10 mouse cellular contexts compared by ENCODE assay signal in the genomic region with DNA sequence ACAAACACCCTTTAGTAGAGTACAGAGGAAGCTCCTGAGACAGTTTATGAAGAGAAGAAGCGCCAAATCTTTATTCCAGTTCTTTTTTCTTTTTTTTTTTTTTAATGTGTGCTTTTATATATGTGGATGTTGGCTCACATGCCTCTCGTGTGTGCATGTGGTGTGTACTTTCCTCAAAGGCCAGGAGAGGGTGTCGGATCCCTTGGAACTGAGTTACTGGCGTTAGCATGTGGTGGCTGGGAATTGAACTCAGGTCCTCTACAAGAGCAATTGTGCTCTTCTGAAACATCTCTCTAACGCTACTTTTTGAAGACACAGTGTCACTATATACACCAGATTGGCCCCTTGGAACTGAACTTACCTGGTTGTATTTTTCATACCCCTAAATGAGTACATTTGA. TPM values are rescaled to one million over a fixed set of nuclear protein-coding genes. Genes with fewer than 3 reads are reported as not detected.
DNase-seq lines count a peak whose midpoint lies in the region; ATAC-seq and TF ChIP-seq lines count a peak whose summit lies in the region.
"Had no signal": no experiment of that assay in that cellular context is flagged by ENCODE, and none has a peak within 500 bp of the region (broad histone marks: within the 10 kb centered on the region; RNA-seq: fewer than 3 reads in every experiment).

No protein-coding gene starts in this region.

- intact Hi-C loops in heart, postnatal 25 days (cut with DNase I): no loop called here

- no peaks in the 10 kb centered on the region for H3K9me3 ChIP-seq in heart, embryonic 12.5 days (replicated peaks)
- no peaks in the 10 kb centered on the region for H3K9me3 ChIP-seq in hindbrain, embryonic 13.5 days
- H3K9me3 ChIP-seq in midbrain, embryonic 12.5 days: no peaks in the 10 kb centered on the region

- CTCF ChIA-PET in Patski (lab: Charles Lee): interaction anchor here (2.0 kb wide), 1 partner anchor 14 kb away, joined by 10 read pairs; no protein-coding TSS in a partner anchor

- peaks cover 12% of the 10 kb centered on the region for H3K4me1 ChIP-seq in heart, embryonic 12.5 days (replicated peaks)
- H3K4me1 ChIP-seq in hindbrain, embryonic 13.5 days (replicated peaks): peaks cover 19% of the 10 kb centered on the region
- H3K4me1 ChIP-seq in midbrain, embryonic 12.5 days: peaks cover 17% of the 10 kb centered on the region

- H3K4me2 ChIP-seq in heart, embryonic 12.5 days: peak overlapping the region; percentile 91
- peak overlapping the region; percentile 89 for H3K4me2 ChIP-seq in hindbrain, embryonic 13.5 days
- peak overlapping the region; percentile 88 for H3K4me2 ChIP-seq in midbrain, embryonic 12.5 days (replicated peaks)

- H3K4me3 ChIP-seq in heart, embryonic 12.5 days: peak overlapping the region; percentile 98
- H3K4me3 ChIP-seq in hindbrain, embryonic 13.5 days: peak overlapping the region; percentile 93
- peak overlapping the region; percentile 98 for H3K4me3 ChIP-seq in midbrain, embryonic 12.5 days

- H3K36me3 ChIP-seq in heart, embryonic 12.5 days: peaks cover 52% of the 10 kb centered on the region
- H3K36me3 ChIP-seq in hindbrain, embryonic 13.5 days: peaks cover 42% of the 10 kb centered on the region
- peaks cover 49% of the 10 kb centered on the region for H3K36me3 ChIP-seq in midbrain, embryonic 12.5 days

- H3K9ac ChIP-seq in heart, embryonic 12.5 days: peak overlapping the region; percentile 97; the same call in 1 of the 2 replicates
- no peak overlapping the region for H3K9ac ChIP-seq in hindbrain, embryonic 13.5 days
- H3K9ac ChIP-seq in midbrain, embryonic 12.5 days (replicated peaks): peak overlapping the region; percentile 95; the same call in 1 of the 2 replicates

- no peak overlapping the region for H3K27ac ChIP-seq in heart, embryonic 12.5 days (ENCODE audit: poor library complexity, severe bottlenecking)
- H3K27ac ChIP-seq in hindbrain, embryonic 13.5 days: no peak overlapping the region
- no peak overlapping the region for H3K27ac ChIP-seq in midbrain, embryonic 12.5 days (replicated peaks)

- ATAC-seq in heart, embryonic 12.5 days (ENCODE audit: insufficient number of reproducible peaks, low FRiP score): no peak
- no peak for ATAC-seq in Patski
- no peak for ATAC-seq in hindbrain, embryonic 13.5 days (ENCODE audit: low FRiP score)
- ATAC-seq in midbrain, embryonic 12.5 days (ENCODE audit: low FRiP score, low read depth): no peak

- DNase-seq in heart, postnatal 25 days (ENCODE audit: low spot score): no peak
- DNase-seq in Patski (ENCODE audit: low read depth, low spot score): no peak
- no peak for DNase-seq in cerebellum, postnatal 4 days (ENCODE audit: low spot score in 2 of 2)
- no peak for DNase-seq in urinary bladder, adult 18-20 months (ENCODE audit: low spot score in 2 of 2)
- no peak for DNase-seq in retina, postnatal 1 day

- peak; percentile 27 for TF ChIP-seq CTCF in Patski (IDR thresholded peaks at IDR 0.05)

- H3K27me3 ChIP-seq in heart, embryonic 12.5 days (replicated peaks): no peaks in the 10 kb centered on the region
- no peaks in the 10 kb centered on the region for H3K27me3 ChIP-seq in Patski
- H3K27me3 ChIP-seq in hindbrain, embryonic 13.5 days: no peaks in the 10 kb centered on the region
- H3K27me3 ChIP-seq in midbrain, embryonic 12.5 days: no peaks in the 10 kb centered on the region

- POLR2A ChIA-PET in Patski (lab: Charles Lee): no interaction called here

- 83% methylated on average over 5 of the region's 5 CpGs for WGBS in heart, embryonic 12.5 days
- 73% methylated on average over 5 of the region's 5 CpGs for WGBS in hindbrain, embryonic 13.5 days
- 76% methylated on average over 5 of the region's 5 CpGs for WGBS in midbrain, embryonic 12.5 days

- in situ Hi-C loops in Patski (cut with MboI; ENCODE audit: low pct_unique_long_range_greater_than_20kb): no loop called here

RNA-seq across cellular contexts. Expression of a gene that starts 2.3 kb away (rescaled TPM):
- 27.6 and 28.6 TPM in 2 replicates for polyA plus RNA-seq in heart, embryonic 12.5 days (2016; fragmentation: Nextera tagmentation; extraction: Ambion mirVana)
- total RNA-seq in heart, postnatal 25 days (2021): 1 to 10 TPM; 5.1 to 6.1 TPM
- polyA plus RNA-seq in Patski (2021): 16.3 TPM
- 18.0 and 18.5 TPM in 2 replicates for polyA plus RNA-seq in hindbrain, embryonic 13.5 days (2015; fragmentation: Nextera tagmentation; extraction: Ambion mirVana)
- polyA plus RNA-seq in midbrain, embryonic 12.5 days (2016; fragmentation: Nextera tagmentation; extraction: Ambion mirVana): 41.6 and 41.7 TPM in 2 replicates

RNA-seq across cellular contexts. Expression of a gene that starts 28.2 kb away (rescaled TPM):
- polyA plus RNA-seq in heart, embryonic 12.5 days (2016; fragmentation: Nextera tagmentation; extraction: Ambion mirVana): 0.35 and 1.1 TPM in 2 replicates
- not detected for total RNA-seq in heart, postnatal 25 days (2021)
- polyA plus RNA-seq in Patski (2021): not detected
- 0.84 and 1.3 TPM in 2 replicates for polyA plus RNA-seq in hindbrain, embryonic 13.5 days (2015; fragmentation: Nextera tagmentation; extraction: Ambion mirVana)
- polyA plus RNA-seq in midbrain, embryonic 12.5 days (2016; fragmentation: Nextera tagmentation; extraction: Ambion mirVana): 0.50 and 1.3 TPM in 2 replicates
- total RNA-seq: liver, adult 2 months had no signal
- polyA plus RNA-seq: testis, adult 2 months had no signal

RNA-seq across cellular contexts. Expression of a gene that starts 45.1 kb away (rescaled TPM):
- polyA plus RNA-seq in heart, embryonic 12.5 days (2016; fragmentation: Nextera tagmentation; extraction: Ambion mirVana): 55.7 and 60.5 TPM in 2 replicates
- 10 to 100 TPM; 19.5 to 20.1 TPM for total RNA-seq in heart, postnatal 25 days (2021)
- 25.0 TPM for polyA plus RNA-seq in Patski (2021)
- polyA plus RNA-seq in hindbrain, embryonic 13.5 days (2015; fragmentation: Nextera tagmentation; extraction: Ambion mirVana): 65.7 and 69.1 TPM in 2 replicates
- 76.5 and 78.4 TPM in 2 replicates for polyA plus RNA-seq in midbrain, embryonic 12.5 days (2016; fragmentation: Nextera tagmentation; extraction: Ambion mirVana)

RNA-seq across cellular contexts. Expression of a gene that starts 53.6 kb away (rescaled TPM):
- 118 and 122 TPM in 2 replicates for polyA plus RNA-seq in heart, embryonic 12.5 days (2016; fragmentation: Nextera tagmentation; extraction: Ambion mirVana)
- 100 to 1,000 TPM; 283 TPM for total RNA-seq in heart, postnatal 25 days (2021)
- 143 TPM for polyA plus RNA-seq in Patski (2021)
- polyA plus RNA-seq in hindbrain, embryonic 13.5 days (2015; fragmentation: Nextera tagmentation; extraction: Ambion mirVana): 156 and 166 TPM in 2 replicates
- 109 and 117 TPM in 2 replicates for polyA plus RNA-seq in midbrain, embryonic 12.5 days (2016; fragmentation: Nextera tagmentation; extraction: Ambion mirVana)
